Mouse (Mus musculus) embryonic facial prominence, embryonic 12.5 days (tissue): ENCODE results near the gene Lsamp. TPM values are rescaled to one million over a fixed set of nuclear protein-coding genes. Genes with fewer than 3 reads are reported as not detected.
A peak's percentile ranks its signal among the peaks of the same experiment; 100 is the strongest.

ENCODE experiments used
- ATAC-seq: fragments of 200-750 bp; cut with Nextera tagmentation; 2 replicates; pipeline ENCODE4 v1.8.0; 2017; ENCODE audit not compliant: insufficient number of reproducible peaks, insufficient read depth, low FRiP score, low TSS enrichment
- H3K27ac ChIP-seq: fragments of 300-500 bp; sonication (generic); 2 replicates; pipeline ENCODE4 v1.5.1; 2016; ENCODE audit warnings: mild to moderate bottlenecking
- H3K27me3 ChIP-seq: fragments of 300-500 bp; sonication (generic); 2 replicates; pipeline ENCODE4 v1.6.1; 2016; ENCODE audit warnings: mild to moderate bottlenecking, moderate library complexity
- H3K36me3 ChIP-seq: fragments of 300-500 bp; sonication (generic); 2 replicates; pipeline ENCODE4 v1.6.1; 2016; ENCODE audit warnings: mild to moderate bottlenecking
- H3K4me1 ChIP-seq: fragments of 300-500 bp; sonication (generic); 2 replicates; pipeline ENCODE4 v1.6.1; 2016
- H3K4me2 ChIP-seq: fragments of 300-500 bp; sonication (generic); replicated peaks from 2 replicates; pipeline ENCODE4 v1.6.1; 2016; ENCODE audit warnings: mild to moderate bottlenecking, moderate library complexity
- H3K4me3 ChIP-seq: fragments of 300-500 bp; sonication (generic); 2 replicates; pipeline ENCODE4 v1.5.1; 2016; ENCODE audit warnings: mild to moderate bottlenecking
- H3K9ac ChIP-seq: fragments of 300-500 bp; sonication (generic); 2 replicates; pipeline ENCODE4 v1.6.1; 2016; ENCODE audit warnings: mild to moderate bottlenecking, moderate library complexity
- H3K9me3 ChIP-seq: fragments of 300-500 bp; sonication (generic); 2 replicates; pipeline ENCODE4 v1.6.1; 2016; ENCODE audit warnings: mild to moderate bottlenecking, moderate library complexity
- WGBS: fragments of 180-500 bp; shearing (Covaris S2); methylation state at CpG from one replicate; pipeline ENCODE4 v1.1.7; 2016; 5-methylcytosine and 5-hydroxymethylcytosine counted together
- polyA plus RNA-seq: library from polyadenylated mRNA; unstranded; fragments of >200 nt; fragmentation: Nextera tagmentation; extraction: Ambion mirVana; gene quantifications from 2 replicates; pipeline ENCODE4 v1.2.1, GENCODE M21; 2016

Lsamp gene
- 9.7 and 11.5 TPM in 2 replicates for polyA plus RNA-seq

DNA sequence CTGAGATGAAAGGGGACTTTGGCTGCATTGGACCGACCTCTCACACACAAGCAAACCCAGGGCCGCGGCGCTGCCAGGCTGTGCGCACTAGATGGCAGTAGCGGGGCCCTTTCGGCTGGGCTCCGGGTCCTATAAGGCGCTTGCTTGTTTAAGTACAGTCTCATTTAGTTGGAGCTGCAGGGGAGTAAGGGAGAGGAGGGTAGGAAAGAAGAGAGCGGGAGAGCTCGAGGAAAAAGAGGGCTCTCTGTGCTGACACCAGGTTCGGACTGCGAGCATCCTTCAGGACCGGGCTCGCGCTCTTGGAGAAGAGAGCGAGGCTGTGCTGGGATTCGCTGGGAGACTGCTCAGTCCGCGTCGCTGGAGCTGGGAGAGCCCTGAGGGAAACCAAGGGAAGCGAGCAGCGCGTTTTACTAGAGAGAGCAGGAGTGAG lies at the start of gene Lsamp:
Gene Lsamp, plus strand, starts transcription at position 157 of the 430 bp plus-strand sequence.
- Histone ChIP-seq H3K4me1 (peaks cover 6% of the 10 kb centered on the region), H3K9me3 (no peaks in the 10 kb centered on the region), H3K4me2 (peak within 1 kb of the TSS; percentile 99), H3K27ac (no peak within 1 kb of the TSS), H3K36me3 (no peaks in the 10 kb centered on the region), H3K27me3 (no peaks in the 10 kb centered on the region), H3K4me3 (peak within 1 kb of the TSS; percentile 51), H3K9ac (peak within 1 kb of the TSS; percentile 54)
- peak; percentile 91 for ATAC-seq
- WGBS: under 1% methylated on average over 24 of the region's 24 CpGs

DNA sequence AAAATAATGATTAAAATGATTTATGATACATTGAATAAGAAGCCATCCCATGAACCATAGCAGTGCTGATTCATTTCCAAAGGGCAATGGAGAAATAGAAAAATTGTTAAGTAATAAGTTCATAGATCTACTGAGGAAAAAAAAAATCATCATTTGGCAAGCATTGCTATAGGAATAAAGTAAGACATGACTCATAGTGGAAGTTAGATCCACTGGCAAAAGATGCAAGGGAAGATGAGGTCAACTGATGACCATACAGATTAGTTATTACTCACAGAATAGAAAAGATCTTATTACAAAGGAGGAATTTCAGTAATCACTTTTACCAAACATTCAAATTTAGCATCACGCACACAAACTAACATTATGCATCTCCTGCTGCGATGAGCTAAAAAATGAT lies 26.5 kb upstream of the Lsamp start:
- Histone ChIP-seq H3K27me3 (no peaks in the 10 kb centered on the region), H3K4me3 (no peak overlapping the region), H3K9me3 (no peaks in the 10 kb centered on the region), H3K9ac (no peak overlapping the region), H3K36me3 (no peaks in the 10 kb centered on the region), H3K27ac (no peak overlapping the region), H3K4me1 (no peaks in the 10 kb centered on the region), H3K4me2 (no peak overlapping the region)
- no peak for ATAC-seq
- 93% methylated on average over 2 of the region's 2 CpGs for WGBS

GRCm38 (mm10) chr16:39972712-39973111 lies 11.4 kb upstream of the Lsamp start:
- no peak overlapping the region for H3K4me3 ChIP-seq
- 65% methylated on average over 1 of the region's 1 CpGs for WGBS
- no peaks in the 10 kb centered on the region for H3K9me3 ChIP-seq
- H3K27me3 ChIP-seq: no peaks in the 10 kb centered on the region
- H3K9ac ChIP-seq: no peak overlapping the region
- no peak overlapping the region for H3K4me2 ChIP-seq
- no peaks in the 10 kb centered on the region for H3K36me3 ChIP-seq
- H3K27ac ChIP-seq: no peak overlapping the region
- ATAC-seq: no peak
- no peaks in the 10 kb centered on the region for H3K4me1 ChIP-seq

- under 1% methylated on average over 28 of the region's 29 CpGs for WGBS
- peak overlapping the region; percentile 99 for H3K4me2 ChIP-seq
- H3K9me3 ChIP-seq: no peaks in the 10 kb centered on the region
- H3K27ac ChIP-seq: no peak overlapping the region
- peaks cover 6% of the 10 kb centered on the region for H3K4me1 ChIP-seq
- H3K9ac ChIP-seq: peak overlapping the region; percentile 54
- H3K36me3 ChIP-seq: no peaks in the 10 kb centered on the region
- ATAC-seq: peak; percentile 48
- H3K27me3 ChIP-seq: no peaks in the 10 kb centered on the region
- H3K4me3 ChIP-seq: peak overlapping the region; percentile 51
Measured at GRCm38 (mm10) chr16:39984635-39985291, 602 bp downstream of the Lsamp start.

DNA sequence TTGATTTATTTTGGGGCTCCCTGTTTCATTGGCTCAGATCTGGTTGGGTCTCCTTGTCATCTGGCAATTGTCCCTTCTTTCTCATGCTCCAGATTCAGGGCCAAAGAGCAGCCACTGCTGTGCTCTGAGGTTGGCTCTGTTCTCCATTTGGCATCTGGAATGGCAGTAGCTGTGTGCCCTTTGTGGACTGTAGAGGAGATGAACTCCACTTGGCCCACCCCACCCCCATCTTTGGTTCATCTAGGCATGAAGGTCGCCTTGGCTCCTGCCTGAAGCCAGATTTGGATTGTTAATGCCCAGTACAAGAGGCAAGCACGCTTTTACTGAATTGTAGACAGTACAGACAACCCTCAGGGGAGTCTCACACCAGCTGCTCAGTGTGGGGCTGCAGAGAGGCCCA lies 4.3 kb downstream of the Lsamp start:
- Histone ChIP-seq H3K4me1 (peaks cover 6% of the 10 kb centered on the region), H3K4me3 (no peak overlapping the region), H3K27ac (no peak overlapping the region), H3K9me3 (no peaks in the 10 kb centered on the region), H3K27me3 (no peaks in the 10 kb centered on the region), H3K36me3 (no peaks in the 10 kb centered on the region), H3K9ac (no peak overlapping the region), H3K4me2 (no peak overlapping the region)
- no peak for ATAC-seq
- 55% methylated on average over 2 of the region's 2 CpGs for WGBS

DNA sequence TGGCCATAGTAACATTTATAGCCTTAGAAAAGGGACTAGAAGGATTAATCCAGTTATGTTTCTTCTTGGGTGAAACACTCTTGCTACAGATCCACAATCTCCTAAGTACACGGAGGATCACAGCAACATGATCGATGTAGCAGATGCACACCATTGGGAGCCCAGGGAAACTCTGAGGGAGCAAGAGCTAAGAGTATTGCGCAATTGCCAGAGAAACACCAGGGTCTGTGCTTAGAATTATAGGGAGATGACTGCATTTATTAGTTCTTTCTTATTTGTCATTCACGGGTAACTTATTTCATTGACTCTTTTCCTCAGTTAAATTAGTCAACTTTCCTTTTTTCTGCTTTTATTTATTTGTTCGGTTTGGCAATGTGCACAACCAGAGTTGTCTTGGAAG lies 10.7 kb downstream of the Lsamp start:
- no peak overlapping the region for H3K27ac ChIP-seq
- H3K9ac ChIP-seq: no peak overlapping the region
- no peak overlapping the region for H3K4me2 ChIP-seq
- 92% methylated on average over 5 of the region's 5 CpGs for WGBS
- no peaks in the 10 kb centered on the region for H3K27me3 ChIP-seq
- no peaks in the 10 kb centered on the region for H3K36me3 ChIP-seq
- H3K4me1 ChIP-seq: no peaks in the 10 kb centered on the region
- ATAC-seq: no peak
- no peaks in the 10 kb centered on the region for H3K9me3 ChIP-seq
- no peak overlapping the region for H3K4me3 ChIP-seq

DNA sequence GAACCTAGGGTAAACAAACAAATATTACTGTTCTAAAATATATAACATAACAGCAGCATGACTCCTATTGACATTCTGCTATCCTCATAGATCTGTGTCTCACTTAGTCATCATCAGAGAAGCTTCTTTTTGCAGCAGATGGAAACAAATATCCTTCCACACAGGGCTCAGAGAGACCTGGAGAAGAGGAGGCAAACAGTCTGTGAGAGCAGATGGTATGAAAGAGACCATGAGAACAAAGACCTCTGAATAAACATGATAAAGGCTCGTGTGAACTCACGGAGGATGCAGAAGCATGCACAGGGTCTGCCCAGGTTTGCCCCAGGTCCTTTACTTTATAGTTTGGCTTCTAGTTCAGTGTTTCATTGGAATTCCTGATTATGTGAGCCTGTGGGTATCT lies 24.6 kb downstream of the Lsamp start:
- Histone ChIP-seq H3K9me3 (no peaks in the 10 kb centered on the region), H3K9ac (no peak overlapping the region), H3K4me1 (no peaks in the 10 kb centered on the region), H3K4me2 (no peak overlapping the region), H3K27me3 (no peaks in the 10 kb centered on the region), H3K4me3 (no peak overlapping the region), H3K36me3 (no peaks in the 10 kb centered on the region), H3K27ac (no peak overlapping the region)
- ATAC-seq: no peak
- WGBS: 63% methylated on average over 2 of the region's 2 CpGs

DNA sequence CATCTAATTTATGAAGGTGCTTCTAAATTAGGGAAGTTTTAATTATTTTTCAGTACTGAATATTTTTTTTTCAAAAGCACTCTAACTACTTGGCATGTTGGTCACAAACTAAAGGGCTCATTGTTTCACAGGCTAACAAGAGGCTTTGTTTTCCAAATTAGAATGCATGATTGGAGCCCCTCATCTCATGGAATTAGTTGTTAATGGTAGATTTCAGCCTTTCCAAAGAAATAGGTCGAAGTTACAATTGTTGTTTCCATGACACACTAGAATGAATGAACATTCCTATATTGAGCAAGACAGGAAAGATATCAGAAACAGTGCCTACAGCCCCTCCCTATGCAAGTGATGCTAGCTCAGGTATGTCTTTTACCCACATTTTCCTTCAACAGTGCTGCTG lies 26.9 kb downstream of the Lsamp start:
- no peak overlapping the region for H3K4me2 ChIP-seq
- H3K27me3 ChIP-seq: no peaks in the 10 kb centered on the region
- no peak overlapping the region for H3K27ac ChIP-seq
- ATAC-seq: no peak
- 62% methylated on average over 1 of the region's 1 CpGs for whole genome bisulfite sequencing
- H3K4me1 ChIP-seq: no peaks in the 10 kb centered on the region
- H3K4me3 ChIP-seq: no peak overlapping the region
- H3K9me3 ChIP-seq: no peaks in the 10 kb centered on the region
- no peaks in the 10 kb centered on the region for H3K36me3 ChIP-seq
- H3K9ac ChIP-seq: no peak overlapping the region

DNA sequence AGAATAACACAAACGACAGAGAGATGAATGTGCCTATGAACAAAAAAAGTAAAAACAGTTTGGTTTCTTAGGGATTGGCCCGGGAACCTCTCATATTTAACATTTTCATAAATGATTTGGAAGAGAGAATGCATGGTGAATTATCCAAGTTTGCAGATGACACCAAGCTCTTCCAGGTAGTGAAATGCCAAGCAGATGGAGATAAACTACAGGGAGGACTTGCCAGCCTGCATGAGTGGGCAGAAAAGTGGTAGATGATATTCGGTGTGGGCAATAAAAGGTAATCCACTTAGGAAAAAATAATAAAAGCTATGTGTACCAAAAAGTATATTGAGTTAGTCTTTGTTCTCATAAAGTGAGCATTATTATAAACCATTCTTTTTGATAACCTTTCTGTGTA lies 38.5 kb downstream of the Lsamp start:
- no peak for ATAC-seq
- H3K27me3 ChIP-seq: no peaks in the 10 kb centered on the region
- H3K36me3 ChIP-seq: no peaks in the 10 kb centered on the region
- no peak overlapping the region for H3K9ac ChIP-seq
- H3K27ac ChIP-seq: no peak overlapping the region
- no peak overlapping the region for H3K4me3 ChIP-seq
- H3K4me2 ChIP-seq: no peak overlapping the region
- 85% methylated on average over 3 of the region's 3 CpGs for WGBS
- H3K4me1 ChIP-seq: no peaks in the 10 kb centered on the region
- no peaks in the 10 kb centered on the region for H3K9me3 ChIP-seq

- Histone ChIP-seq H3K27ac (no peak overlapping the region), H3K36me3 (no peaks in the 10 kb centered on the region), H3K9me3 (no peaks in the 10 kb centered on the region), H3K4me2 (no peak overlapping the region), H3K4me3 (no peak overlapping the region), H3K4me1 (no peaks in the 10 kb centered on the region), H3K9ac (no peak overlapping the region), H3K27me3 (no peaks in the 10 kb centered on the region)
- ATAC-seq: no peak
- 97% methylated on average over 1 of the region's 1 CpGs for WGBS
Measured at GRCm38 (mm10) chr16:40036719-40037118, 52.6 kb downstream of the Lsamp start.

DNA sequence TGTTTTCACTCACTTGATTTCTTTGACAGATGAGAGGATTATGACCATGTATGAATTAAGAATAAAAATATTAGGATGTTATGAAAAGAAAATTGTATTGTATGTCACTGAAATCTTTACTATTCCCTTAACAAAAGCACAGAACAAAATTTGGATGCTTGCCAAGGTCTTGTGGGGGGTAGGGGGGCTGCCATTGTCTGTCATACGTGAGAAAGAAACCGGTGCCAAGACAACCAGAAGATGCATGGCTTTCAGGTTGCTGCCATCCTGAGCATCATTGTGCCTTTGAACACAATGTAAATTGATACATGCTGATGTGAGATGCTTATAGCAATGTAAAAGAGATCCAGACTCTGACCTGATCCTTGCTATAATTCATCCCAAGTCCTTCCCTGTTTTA lies 75.4 kb downstream of the Lsamp start:
- Histone ChIP-seq H3K27ac (no peak overlapping the region), H3K4me3 (no peak overlapping the region), H3K9me3 (no peaks in the 10 kb centered on the region), H3K27me3 (no peaks in the 10 kb centered on the region), H3K4me2 (no peak overlapping the region), H3K9ac (no peak overlapping the region), H3K4me1 (no peaks in the 10 kb centered on the region), H3K36me3 (no peaks in the 10 kb centered on the region)
- ATAC-seq: no peak
- 65% methylated on average over 2 of the region's 2 CpGs for WGBS

- no peak overlapping the region for H3K4me2 ChIP-seq
- H3K27me3 ChIP-seq: no peaks in the 10 kb centered on the region
- no peaks in the 10 kb centered on the region for H3K36me3 ChIP-seq
- H3K9me3 ChIP-seq: no peaks in the 10 kb centered on the region
- no peak overlapping the region for H3K4me3 ChIP-seq
- H3K9ac ChIP-seq: no peak overlapping the region
- WGBS: 59% methylated on average over 1 of the region's 1 CpGs
- no peak for ATAC-seq
- H3K27ac ChIP-seq: no peak overlapping the region
- H3K4me1 ChIP-seq: no peaks in the 10 kb centered on the region
Measured at GRCm38 (mm10) chr16:40059968-40060367, 75.8 kb downstream of the Lsamp start.
